Mouse (Mus musculus) kidney, postnatal 25 days (tissue): ENCODE measurements around the gene Ear6.

ENCODE experiments used
- DNase-seq, 2 experiments: peaks; one replicate each; pipeline ENCODE4 v3.0.0; 2021; ENCODE audit warnings: mixed read lengths in 2 of 2

Gene Ear6

GRCm38 (mm10) chr14:51895071-51895470 is 41.6 kb downstream of the Ear6 start:
- no peak for DNase-seq

- no peak for DNase-seq
Observed at GRCm38 (mm10) chr14:51896019-51896418, 42.5 kb downstream of the Ear6 start.

- DNase-seq = no peak
Observed at GRCm38 (mm10) chr14:51896539-51897170, 43.2 kb downstream of the Ear6 start.

GRCm38 (mm10) chr14:51899351-51899750 is 45.9 kb downstream of the Ear6 start:
- no peak for DNase-seq

- peak; percentile 74 to 77 for DNase-seq
Observed at GRCm38 (mm10) chr14:51902806-51903710, 49.6 kb downstream of the Ear6 start.

- DNase-seq = no peak
Observed at GRCm38 (mm10) chr14:51903782-51904181, 50.3 kb downstream of the Ear6 start.
